Mouse (Mus musculus) CH12.LX (cell line): Measurements from ENCODE around the gene Ttc30a1. TPM values are rescaled to one million over a fixed set of nuclear protein-coding genes. Genes with fewer than 3 reads are reported as not detected.

ENCODE experiments used
- DNase-seq: peaks from one replicate; pipeline ENCODE4 v3.0.0-alpha.2; 2013; ENCODE audit errors: extremely low read depth
- H3K27ac ChIP-seq: 2 replicates; pipeline ENCODE4 v1.5.1; 2012; ENCODE audit warnings: low read depth, mild to moderate bottlenecking, control low read depth, moderate library complexity; ENCODE audit not compliant: insufficient read depth
- H3K27me3 ChIP-seq: replicated peaks from 2 replicates; pipeline ENCODE3; 2012; ENCODE audit warnings: inconsistent platforms
- H3K36me3 ChIP-seq, 2 experiments: replicated peaks in 1 of 2; 2 replicates each; pipeline versions ENCODE3 to v1.6.1; 2012; ENCODE audit warnings: inconsistent platforms in 1 of 2, low read length in 1 of 2, mild to moderate bottlenecking in 1 of 2, mixed read lengths in 1 of 2, moderate library complexity in 1 of 2; ENCODE audit not compliant: control insufficient read depth in 1 of 2, insufficient read depth in 1 of 2
- H3K4me1 ChIP-seq, 2 experiments: 2 replicates each; pipeline ENCODE4 v1.6.1; 2012; ENCODE audit warnings: inconsistent platforms in 1 of 2, moderate library complexity in 1 of 2; ENCODE audit not compliant: insufficient read depth in 2 of 2, control insufficient read depth in 1 of 2
- H3K4me2 ChIP-seq: 2 replicates; pipeline ENCODE4 v1.6.1; 2012; ENCODE audit warnings: low read depth, mild to moderate bottlenecking, control low read depth; ENCODE audit not compliant: poor library complexity, insufficient read depth, severe bottlenecking
- H3K4me3 ChIP-seq, 3 experiments: fragments of 150-350 bp in 1 of 3; sonication (generic) in 1 of 3; replicated peaks in 1 of 3; 2 replicates each; pipeline versions ENCODE3 to v1.5.1; 2011 to 2012; ENCODE audit warnings: low read depth in 2 of 3, low read length in 2 of 3, mild to moderate bottlenecking in 2 of 3, moderate library complexity in 2 of 3, control low read depth in 1 of 3, improper control_type of control experiment in 1 of 3, inconsistent platforms in 1 of 3, mixed read lengths in 1 of 3; ENCODE audit not compliant: poor library complexity in 1 of 3
- H3K79me2 ChIP-seq: replicated peaks from 2 replicates; pipeline ENCODE4 v1.6.1; 2012; ENCODE audit warnings: mild to moderate bottlenecking, moderate library complexity; ENCODE audit not compliant: control insufficient read depth, poor library complexity, insufficient read depth, severe bottlenecking; ENCODE audit errors: extremely low read depth
- H3K9ac ChIP-seq: 2 replicates; pipeline ENCODE4 v1.6.1; 2012; ENCODE audit warnings: low read depth, mild to moderate bottlenecking, control low read depth, moderate library complexity; ENCODE audit not compliant: insufficient read depth
- H3K9me3 ChIP-seq: replicated peaks from 2 replicates; pipeline ENCODE3; 2012; ENCODE audit warnings: low read length, inconsistent platforms, mixed read lengths
- BHLHE40 ChIP-seq: IDR thresholded peaks from 2 replicates; pipeline ENCODE4 v1.6.1; 2011; ENCODE audit warnings: mild to moderate bottlenecking, low read depth, low read length, improper control_type of control experiment
- CHD1 ChIP-seq: IDR thresholded peaks from 2 replicates; pipeline ENCODE4 v1.6.1; 2012; ENCODE audit warnings: low read depth, low read length, improper control_type of control experiment, inconsistent platforms
- E2F4 ChIP-seq: IDR thresholded peaks from 2 replicates; pipeline ENCODE4 v1.6.1; 2011; ENCODE audit warnings: low read depth, low read length, improper control_type of control experiment; ENCODE audit not compliant: insufficient replicate concordance
- ELF1 ChIP-seq: IDR thresholded peaks from 2 replicates; pipeline ENCODE4 v1.6.1; 2014; ENCODE audit warnings: low read depth, mild to moderate bottlenecking, inconsistent platforms, low read length, improper control_type of control experiment
- GABPA ChIP-seq: IDR thresholded peaks from 2 replicates; pipeline ENCODE4 v1.6.1; 2012; ENCODE audit warnings: low read depth, low read length, improper control_type of control experiment, inconsistent platforms; ENCODE audit not compliant: insufficient replicate concordance
- HCFC1 ChIP-seq: IDR thresholded peaks from 2 replicates; pipeline ENCODE4 v1.6.1; 2012; ENCODE audit warnings: low read depth, mild to moderate bottlenecking, inconsistent platforms, low read length, improper control_type of control experiment
- IRF4 ChIP-seq: IDR thresholded peaks from 2 replicates; pipeline ENCODE4 v1.6.1; 2014; ENCODE audit warnings: low read depth, mild to moderate bottlenecking, inconsistent platforms, low read length, improper control_type of control experiment
- JUN ChIP-seq: IDR thresholded peaks from 2 replicates; pipeline ENCODE4 v1.6.1; 2011; ENCODE audit warnings: low read depth, mild to moderate bottlenecking, low read length, improper control_type of control experiment, moderate library complexity; ENCODE audit not compliant: insufficient read depth
- JUND ChIP-seq: conservative IDR thresholded peaks from 2 replicates; pipeline ENCODE4 v1.6.1; 2011; ENCODE audit warnings: low read depth, low read length, improper control_type of control experiment
- MAFK ChIP-seq: IDR thresholded peaks from 2 replicates; pipeline ENCODE4 v1.6.1; 2011; ENCODE audit warnings: low read length, improper control_type of control experiment; ENCODE audit not compliant: insufficient replicate concordance
- MEF2A ChIP-seq: IDR thresholded peaks from 2 replicates; pipeline ENCODE4 v1.6.1; 2014; ENCODE audit warnings: low read depth, mild to moderate bottlenecking, inconsistent platforms, low read length, improper control_type of control experiment, borderline replicate concordance
- MYC ChIP-seq: IDR thresholded peaks from 2 replicates; pipeline ENCODE4 v1.6.1; 2011; ENCODE audit warnings: low read depth, mild to moderate bottlenecking, improper control_type of control experiment, low read length
- NELFE ChIP-seq: IDR thresholded peaks from 2 replicates; pipeline ENCODE4 v1.6.1; 2011; ENCODE audit warnings: low read depth, low read length, improper control_type of control experiment
- NRF1 ChIP-seq: IDR thresholded peaks from 2 replicates; pipeline ENCODE4 v1.6.1; 2014; ENCODE audit warnings: low read depth, mild to moderate bottlenecking, inconsistent platforms, low read length, improper control_type of control experiment, moderate library complexity
- PAX5 ChIP-seq: IDR thresholded peaks from 2 replicates; pipeline ENCODE4 v1.6.1; 2012; ENCODE audit warnings: low read length, inconsistent platforms, mixed read lengths
- POLR2A ChIP-seq: IDR thresholded peaks from 2 replicates; pipeline ENCODE4 v1.6.1; 2011; ENCODE audit warnings: low read depth, mild to moderate bottlenecking, improper control_type of control experiment, low read length
- RAD21 ChIP-seq: IDR thresholded peaks from 2 replicates; pipeline ENCODE4 v1.6.1; 2011; ENCODE audit warnings: low read depth, mild to moderate bottlenecking, low read length, improper control_type of control experiment, moderate library complexity
- RCOR1 ChIP-seq: conservative IDR thresholded peaks from 2 replicates; pipeline ENCODE4 v1.6.1; 2012; ENCODE audit warnings: low read depth, mild to moderate bottlenecking, inconsistent platforms, low read length, improper control_type of control experiment
- SIN3A ChIP-seq: IDR thresholded peaks from 2 replicates; pipeline ENCODE4 v1.6.1; 2012; ENCODE audit warnings: low read length, improper control_type of control experiment, inconsistent platforms
- TCF12 ChIP-seq: IDR thresholded peaks from 2 replicates; pipeline ENCODE4 v1.6.1; 2014; ENCODE audit warnings: low read depth, mild to moderate bottlenecking, inconsistent platforms, low read length, improper control_type of control experiment
- USF1 ChIP-seq: IDR thresholded peaks from 2 replicates; pipeline ENCODE4 v1.6.1; 2014; ENCODE audit warnings: low read depth, mild to moderate bottlenecking, inconsistent platforms, low read length, improper control_type of control experiment
- USF2 ChIP-seq: conservative IDR thresholded peaks from 2 replicates; pipeline ENCODE4 v1.6.1; 2011; ENCODE audit warnings: low read depth, low read length, improper control_type of control experiment
- ZKSCAN1 ChIP-seq: IDR thresholded peaks from 2 replicates; pipeline ENCODE4 v1.6.1; 2012; ENCODE audit warnings: low read depth, inconsistent platforms, low read length, improper control_type of control experiment, borderline replicate concordance
- ZNF384 ChIP-seq: IDR thresholded peaks from 2 replicates; pipeline ENCODE4 v1.6.1; 2012; ENCODE audit warnings: low read depth, low read length, improper control_type of control experiment, inconsistent platforms
- dilution Hi-C: fragments of 300-500 bp; cut with MboI; formaldehyde crosslinking; loops from 2 replicates; pipeline ENCODE4 v1.14.3; 2020; ENCODE audit warnings: low sequenced_read_pairs; ENCODE audit not compliant: extremely low pct_unique_long_range_greater_than_20kb, extremely low pct_ligation_motif_present
- in situ Hi-C: fragments of 300-500 bp; cut with MboI; formaldehyde crosslinking; loops from 3 replicates; pipeline ENCODE4 v1.14.3; 2019; ENCODE audit warnings: low sequenced_read_pairs, low pct_ligation_motif_present, low pct_unique_long_range_greater_than_20kb, mixed read lengths
- polyA plus RNA-seq: library from polyadenylated mRNA; unstranded; fragments of >175 nt; gene quantifications from 2 replicates; pipeline ENCODE4 v1.2.1, GENCODE M21; 2012; ENCODE audit warnings: low read depth; ENCODE audit not compliant: insufficient read length
- total RNA-seq, 2 experiments: library from RNA; depleted of rRNA; stranded (reverse); fragments of 300-350 nt in 1 of 2; fragments of >200 nt in 1 of 2; gene quantifications; 2 replicates each; pipeline ENCODE4 v1.2.3; 2012 to 2014

Gene Ttc30a1
- total and polyA plus RNA-seq, 3 experiments = not detected

GRCm38 (mm10) chr2:75959183-75959849 lies 22.5 kb downstream of the Ttc30a1 start:
- Histone ChIP-seq H3K9me3 (no peaks in the 10 kb centered on the region), H3K4me3 (no peak overlapping the region), H3K9ac (no peak overlapping the region), H3K79me2 (no peaks in the 10 kb centered on the region), H3K4me1 (peaks cover 0 to 8% of the 10 kb centered on the region in 2 experiments; a peak in 1 of 4 replicates), H3K4me2 (no peak overlapping the region), H3K27ac (no peak overlapping the region), H3K36me3 (no peaks in the 10 kb centered on the region), H3K27me3 (no peaks in the 10 kb centered on the region)
- in situ Hi-C loops = loop anchor here (10.0 kb wide), 2 partner anchors 75 to 345 kb away; no protein-coding TSS in a partner anchor
- TF ChIP-seq RCOR1 (no peak), NRF1 (no peak), PAX5 (no peak), USF2 (no peak), POLR2A (no peak), JUN (no peak), TCF12 (no peak), JUND (no peak), NELFE (no peak), CHD1 (no peak), GABPA (no peak), MYC (no peak), ELF1 (no peak), E2F4 (no peak)
- dilution Hi-C loops = no loop called here
- no peak for DNase-seq

GRCm38 (mm10) chr2:75955709-75956108 lies 26.1 kb downstream of the Ttc30a1 start:
- H3K4me1 ChIP-seq = no peaks in the 10 kb centered on the region
- H3K9ac ChIP-seq = no peak overlapping the region
- H3K9me3 ChIP-seq = no peaks in the 10 kb centered on the region
- no peak overlapping the region for H3K4me3 ChIP-seq
- dilution Hi-C loops = no loop called here
- no peaks in the 10 kb centered on the region for H3K36me3 ChIP-seq
- TF ChIP-seq JUND (no peak), HCFC1 (no peak), MAFK (no peak), SIN3A (no peak), RCOR1 (no peak), ZKSCAN1 (no peak), RAD21 (no peak), MEF2A (no peak), USF1 (no peak), BHLHE40 (no peak), ELF1 (no peak), POLR2A (no peak), IRF4 (no peak), MYC (no peak), ZNF384 (no peak), PAX5 (no peak)
- H3K27ac ChIP-seq = no peak overlapping the region
- in situ Hi-C loops = loop anchor here (10.0 kb wide), 2 partner anchors 71 to 341 kb away; no protein-coding TSS in a partner anchor
- no peak for DNase-seq
- no peak overlapping the region for H3K4me2 ChIP-seq
- no peaks in the 10 kb centered on the region for H3K79me2 ChIP-seq
- no peaks in the 10 kb centered on the region for H3K27me3 ChIP-seq
